ENCODE assay signal across 8 mouse cellular contexts in the genomic region with DNA sequence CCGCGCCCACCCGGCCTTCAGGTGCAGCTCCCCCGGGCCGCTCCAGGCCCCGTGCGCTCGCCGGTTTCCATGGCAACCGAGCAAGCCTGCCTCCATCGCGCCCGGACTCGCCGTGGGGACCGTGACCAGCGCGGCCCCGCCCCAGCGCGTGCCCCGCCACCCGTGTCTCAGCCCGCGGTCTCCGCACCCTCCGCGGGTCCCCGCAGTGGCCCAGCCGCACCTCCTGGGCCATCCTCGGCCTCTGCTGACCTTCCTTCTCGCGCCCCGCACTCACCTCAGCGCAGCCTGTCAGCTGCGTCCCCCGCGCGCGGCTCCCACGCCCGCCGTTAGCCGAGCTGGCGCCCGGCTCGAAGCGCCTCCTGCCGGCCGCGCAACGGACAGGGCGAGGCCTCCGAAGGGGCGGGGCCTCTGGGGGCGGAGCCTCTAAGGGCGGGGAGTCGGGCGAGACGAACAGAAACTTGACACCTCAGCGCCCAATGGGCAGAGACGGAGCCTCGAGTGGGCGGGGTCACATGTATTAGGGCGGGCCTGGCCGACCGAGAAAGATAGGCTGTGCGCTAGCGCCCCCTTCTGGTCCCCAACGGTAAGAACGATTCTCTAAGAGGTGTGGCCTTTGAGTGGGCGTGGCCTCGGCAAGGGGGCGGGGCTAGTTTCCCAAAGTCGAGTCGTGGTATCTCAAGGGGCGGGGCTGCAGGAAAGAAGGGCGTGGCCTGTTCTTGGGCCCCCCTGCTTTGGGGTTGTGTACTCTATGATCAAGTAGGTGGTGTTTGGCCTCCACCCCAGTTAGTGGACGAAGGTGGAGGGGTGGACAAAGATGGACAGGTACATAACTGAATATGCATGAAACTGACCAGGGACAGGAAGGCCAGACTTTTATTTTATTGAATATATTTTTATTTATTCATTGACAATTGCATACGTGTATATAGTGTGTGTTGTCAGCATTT. TPM values are rescaled to one million over a fixed set of nuclear protein-coding genes. Genes with fewer than 3 reads are reported as not detected.
DNase-seq lines count a peak whose midpoint lies in the region; ATAC-seq and TF ChIP-seq lines count a peak whose summit lies in the region.

A gene (minus strand): TSS at position 393 of the 947 bp plus-strand sequence.

- no peaks in the 10 kb centered on the region for H3K4me1 ChIP-seq in CH12.LX (ENCODE audit: control insufficient read depth in 1 of 2, insufficient read depth in 2 of 2)
- H3K4me1 ChIP-seq in forebrain, embryonic 10.5 days: peaks cover 30% of the 10 kb centered on the region
- H3K4me1 ChIP-seq in heart, embryonic 14.5 days (ENCODE audit: control insufficient read depth in 2 of 2, insufficient read depth in 2 of 2, low read length in 2 of 2): peaks cover 14 to 19% of the 10 kb centered on the region in 2 experiments
- H3K4me1 ChIP-seq in liver, embryonic 12.5 days: peaks cover 10% of the 10 kb centered on the region
- H3K4me1 ChIP-seq in stomach, embryonic 15.5 days: peaks cover 14% of the 10 kb centered on the region

- no peaks in the 10 kb centered on the region for H3K27me3 ChIP-seq in CH12.LX (replicated peaks)
- peaks cover 39% of the 10 kb centered on the region for H3K27me3 ChIP-seq in forebrain, embryonic 10.5 days (ENCODE audit: poor library complexity, severe bottlenecking)
- H3K27me3 ChIP-seq in heart, embryonic 14.5 days (ENCODE audit: control insufficient read depth, insufficient read depth, low read length): no peaks in the 10 kb centered on the region
- peaks cover 42% of the 10 kb centered on the region for H3K27me3 ChIP-seq in liver, embryonic 12.5 days (replicated peaks)
- peaks cover 6% of the 10 kb centered on the region; the same call in 1 of the 2 replicates for H3K27me3 ChIP-seq in stomach, embryonic 15.5 days (replicated peaks)

- peak; percentile 93 for ATAC-seq in heart, embryonic 14.5 days (ENCODE audit: insufficient number of reproducible peaks, insufficient read depth, low FRiP score, low read depth)
- ATAC-seq in liver, embryonic 12.5 days: peak; percentile 85
- ATAC-seq in stomach, embryonic 15.5 days (ENCODE audit: insufficient read depth, low FRiP score, low read depth): peak; percentile 93

- 0 out of 4 replicates have a peak, but pooled peaks of 1 of the 2 experiments have one; percentile 9 for TF ChIP-seq CTCF in CH12.LX (conservative IDR thresholded peaks at IDR 0.05 in 1 of 2, IDR thresholded peaks at IDR 0.05 in 1 of 2; ENCODE audit: low read depth in 2 of 2, low read length in 2 of 2)

- 2% methylated on average over 80 of the region's 80 CpGs for WGBS in forebrain, embryonic 10.5 days
- WGBS in heart, embryonic 14.5 days: 2% methylated on average over 78 of the region's 80 CpGs
- WGBS in liver, embryonic 12.5 days (ENCODE audit: insufficient replicate concordance): 4% methylated on average over 67 of the region's 80 CpGs
- 3% methylated on average over 76 of the region's 80 CpGs for WGBS in stomach, embryonic 15.5 days

- dilution Hi-C loops in CH12.LX (cut with MboI; ENCODE audit: extremely low pct_ligation_motif_present, extremely low pct_unique_long_range_greater_than_20kb, low sequenced_read_pairs): no loop called here

- TF ChIP-seq EP300 in CH12.LX (IDR thresholded peaks at IDR 0.05; ENCODE audit: low read length): no peak

- no peak for TF ChIP-seq POLR2A in CH12.LX (IDR thresholded peaks at IDR 0.05; ENCODE audit: low read depth, low read length)

- peak; percentile 12 for DNase-seq in CH12.LX (ENCODE audit: extremely low read depth)
- peak; percentile 83 for DNase-seq in c-Kit-positive CD71-positive TER-119-negative erythroid progenitor cells, embryonic 14.5 days (ENCODE audit: low read depth)
- DNase-seq in forebrain, embryonic 10.5 days (ENCODE audit: extremely low spot score, low spot score): peak; percentile 97
- DNase-seq in kidney, postnatal 14 days: peak; percentile 94
- peak; percentile 85 to 88 for DNase-seq in natural killer cell, adult 2 months (ENCODE audit: low spot score in 2 of 2)

- no peak within 1 kb of the TSS for H3K27ac ChIP-seq in CH12.LX (ENCODE audit: insufficient read depth, low read depth)
- H3K27ac ChIP-seq in forebrain, embryonic 10.5 days: peak within 1 kb of the TSS; percentile 80
- peak within 1 kb of the TSS; percentile 75 to 79 for H3K27ac ChIP-seq in heart, embryonic 14.5 days (replicated peaks in 1 of 2; ENCODE audit: control insufficient read depth in 1 of 2, insufficient read depth in 1 of 2, low read depth in 2 of 2, low read length in 2 of 2)
- H3K27ac ChIP-seq in liver, embryonic 12.5 days: no peak within 1 kb of the TSS
- H3K27ac ChIP-seq in stomach, embryonic 15.5 days: no peak within 1 kb of the TSS

- H3K9me3 ChIP-seq in CH12.LX (replicated peaks; ENCODE audit: low read length): peaks cover 15% of the 10 kb centered on the region
- no peaks in the 10 kb centered on the region for H3K9me3 ChIP-seq in forebrain, embryonic 10.5 days
- no peaks in the 10 kb centered on the region for H3K9me3 ChIP-seq in heart, embryonic 14.5 days (ENCODE audit: control insufficient read depth, low read length)
- 0 out of 2 replicates have a peak, but pooled peaks cover 3% of the 10 kb centered on the region for H3K9me3 ChIP-seq in liver, embryonic 12.5 days (replicated peaks)
- no peaks in the 10 kb centered on the region for H3K9me3 ChIP-seq in stomach, embryonic 15.5 days

- no peak within 1 kb of the TSS for H3K9ac ChIP-seq in CH12.LX (ENCODE audit: insufficient read depth, low read depth)
- peak within 1 kb of the TSS; percentile 79 for H3K9ac ChIP-seq in heart, embryonic 14.5 days (ENCODE audit: low read length)
- peak within 1 kb of the TSS; percentile 55; the same call in 1 of the 2 replicates for H3K9ac ChIP-seq in liver, embryonic 12.5 days
- peak within 1 kb of the TSS; percentile 39; the same call in 1 of the 2 replicates for H3K9ac ChIP-seq in stomach, embryonic 15.5 days

- no peak within 1 kb of the TSS for H3K4me2 ChIP-seq in CH12.LX (ENCODE audit: insufficient read depth, low read depth, poor library complexity, severe bottlenecking)
- H3K4me2 ChIP-seq in heart, embryonic 14.5 days (ENCODE audit: low read length): peak within 1 kb of the TSS; percentile 96
- peak within 1 kb of the TSS; percentile 85 for H3K4me2 ChIP-seq in liver, embryonic 12.5 days
- peak within 1 kb of the TSS; percentile 99 for H3K4me2 ChIP-seq in stomach, embryonic 15.5 days

- no peak within 1 kb of the TSS for H3K4me3 ChIP-seq in CH12.LX (replicated peaks in 1 of 3; ENCODE audit: low read depth in 2 of 3, low read length in 2 of 3, poor library complexity in 1 of 3)
- H3K4me3 ChIP-seq in forebrain, embryonic 10.5 days: peak within 1 kb of the TSS; percentile 75
- peak within 1 kb of the TSS; percentile 56 to 62 for H3K4me3 ChIP-seq in heart, embryonic 14.5 days (ENCODE audit: control insufficient read depth in 1 of 2, insufficient read depth in 1 of 2, low read depth in 1 of 2, low read length in 2 of 2)
- H3K4me3 ChIP-seq in liver, embryonic 12.5 days: peak within 1 kb of the TSS; percentile 53
- H3K4me3 ChIP-seq in stomach, embryonic 15.5 days (replicated peaks): peak within 1 kb of the TSS; percentile 61

- H3K79me2 ChIP-seq in CH12.LX (replicated peaks; ENCODE audit: control insufficient read depth, extremely low read depth, insufficient read depth, poor library complexity, severe bottlenecking): no peaks in the 10 kb centered on the region

- in situ Hi-C loops in CH12.LX (cut with MboI; ENCODE audit: low pct_ligation_motif_present, low pct_unique_long_range_greater_than_20kb, low sequenced_read_pairs): no loop called here

- no peak for TF ChIP-seq RAD21 in CH12.LX (IDR thresholded peaks at IDR 0.05; ENCODE audit: low read depth, low read length)

- no peaks in the 10 kb centered on the region for H3K36me3 ChIP-seq in CH12.LX (replicated peaks in 1 of 2; ENCODE audit: control insufficient read depth in 1 of 2, insufficient read depth in 1 of 2, low read length in 1 of 2)
- no peaks in the 10 kb centered on the region for H3K36me3 ChIP-seq in forebrain, embryonic 10.5 days (replicated peaks)
- H3K36me3 ChIP-seq in heart, embryonic 14.5 days (ENCODE audit: control insufficient read depth, insufficient read depth, low read length): no peaks in the 10 kb centered on the region
- no peaks in the 10 kb centered on the region for H3K36me3 ChIP-seq in liver, embryonic 12.5 days
- no peaks in the 10 kb centered on the region for H3K36me3 ChIP-seq in stomach, embryonic 15.5 days

TF ChIP-seq in CH12.LX, 34 proteins besides CTCF, POLR2A, EP300 and RAD21:
- TF ChIP-seq NELFE (IDR thresholded peaks at IDR 0.05; ENCODE audit: low read depth, low read length): no peak
- TF ChIP-seq PAX5 (IDR thresholded peaks at IDR 0.05; ENCODE audit: low read length): no peak
- TF ChIP-seq MAX (IDR thresholded peaks at IDR 0.05; ENCODE audit: low read length): no peak

RNA-seq across cellular contexts. Expression of the gene that starts here (rescaled TPM):
- not detected in 2 replicates for total RNA-seq in CH12.LX (2012; rRNA removed)
- not detected in 2 replicates for total RNA-seq in CH12.LX (2014; rRNA removed)
- polyA plus RNA-seq in CH12.LX (2012; ENCODE audit: insufficient read length, low read depth): not detected in 2 replicates
- 2.2 and 2.8 TPM in 2 replicates for polyA plus RNA-seq in forebrain, embryonic 10.5 days (2016; fragmentation: Nextera tagmentation; extraction: Ambion mirVana)
- polyA plus RNA-seq in heart, embryonic 14.5 days (2014; fragmentation: Nextera tagmentation; extraction: Ambion mirVana): 9.7 and 12.1 TPM in 2 replicates
- 0.43 and 0.54 TPM in 2 replicates for polyA plus RNA-seq in liver, embryonic 12.5 days (2016; fragmentation: Nextera tagmentation; extraction: Ambion mirVana)
- polyA plus RNA-seq in stomach, embryonic 15.5 days (2015; fragmentation: Nextera tagmentation; extraction: Ambion mirVana): 2.0 and 2.3 TPM in 2 replicates

Comparison
In these comparisons a context has a peak if more than half of its experiments do, and no peak if none do; other contexts are left out.
1. Peak in DNase-seq in CH12.LX; RNA of the gene not detected or under 1 TPM.
2. Peak in ATAC-seq, H3K4me3 ChIP-seq, H3K9ac ChIP-seq and H3K4me2 ChIP-seq in liver, embryonic 12.5 days; RNA of the gene not detected or under 1 TPM.
3. DNase-seq: peak in every context shown above with its lines; median percentile 97 in forebrain, embryonic 10.5 days; 94 in kidney, postnatal 14 days; 86 in natural killer cell, adult 2 months; 83 in c-Kit-positive CD71-positive TER-119-negative erythroid progenitor cells, embryonic 14.5 days; 12 in CH12.LX.
4. H3K27ac ChIP-seq: peak in forebrain, embryonic 10.5 days (single experiment) and heart, embryonic 14.5 days (2 of 2); none in CH12.LX (single experiment), liver, embryonic 12.5 days (single experiment) and stomach, embryonic 15.5 days (single experiment).
5. H3K4me3 ChIP-seq: peak in forebrain, embryonic 10.5 days (single experiment), heart, embryonic 14.5 days (2 of 2) and stomach, embryonic 15.5 days (single experiment); none in CH12.LX (0 of 3).
6. Peak in every context shown above with its lines, with median percentiles within 50 percentile points of each other: ATAC-seq.